Mouse (Mus musculus) forebrain, postnatal 0 days (tissue): ENCODE data around the gene Dvl1. TPM values are rescaled to one million over a fixed set of nuclear protein-coding genes. Genes with fewer than 3 reads are reported as not detected.

Experiments
- ATAC-seq: fragments of 200-750 bp; cut with Nextera tagmentation; 2 replicates; pipeline ENCODE4 v1.8.0; 2017; ENCODE audit warnings: mild to moderate bottlenecking, moderate library complexity
- DNase-seq: peaks from one replicate; pipeline ENCODE4 v3.0.0-alpha.2; 2015
- H3K27ac ChIP-seq: fragments of 300-500 bp; sonication (generic); 2 replicates; pipeline ENCODE4 v1.5.1; 2014; ENCODE audit warnings: low read depth, mild to moderate bottlenecking, antibody characterized with exemption, low read length, moderate library complexity, mixed read lengths
- H3K27me3 ChIP-seq: fragments of 300-500 bp; sonication (generic); 2 replicates; pipeline ENCODE4 v1.6.1; 2014; ENCODE audit warnings: mild to moderate bottlenecking, low read length, mixed read lengths; ENCODE audit not compliant: insufficient read depth
- H3K36me3 ChIP-seq: fragments of 300-500 bp; sonication (generic); 2 replicates; pipeline ENCODE4 v1.6.1; 2014; ENCODE audit warnings: mild to moderate bottlenecking, moderate library complexity; ENCODE audit not compliant: insufficient read depth
- H3K4me1 ChIP-seq: fragments of 300-500 bp; sonication (generic); 2 replicates; pipeline ENCODE4 v1.6.1; 2014; ENCODE audit warnings: antibody characterized with exemption; ENCODE audit not compliant: insufficient read depth
- H3K4me2 ChIP-seq: fragments of 300-500 bp; sonication (generic); 2 replicates; pipeline ENCODE4 v1.6.1; 2014; ENCODE audit warnings: low read depth, mild to moderate bottlenecking, moderate library complexity
- H3K4me3 ChIP-seq: fragments of 300-500 bp; sonication (generic); 2 replicates; pipeline ENCODE4 v1.5.1; 2014; ENCODE audit warnings: low read depth, low read length, mixed read lengths
- H3K9ac ChIP-seq: fragments of 300-500 bp; sonication (generic); 2 replicates; pipeline ENCODE4 v1.6.1; 2014; ENCODE audit warnings: mild to moderate bottlenecking
- H3K9me3 ChIP-seq: fragments of 300-500 bp; sonication (generic); 2 replicates; pipeline ENCODE4 v1.6.1; 2016; ENCODE audit warnings: low read length
- CTCF ChIP-seq: sonication (generic); IDR thresholded peaks from 2 replicates; pipeline ENCODE4 v1.5.1; 2016; ENCODE audit warnings: antibody characterized with exemption, control low read depth, low read depth
- WGBS: fragments of 180-500 bp; shearing (Covaris S2); extraction: QIAGEN DNeasy Blood & Tissue Kit; methylation state at CpG from one replicate; pipeline ENCODE4 v1.1.7; 2014; 5-methylcytosine and 5-hydroxymethylcytosine counted together
- polyA plus RNA-seq: library from polyadenylated mRNA; unstranded; fragments of >200 nt; fragmentation: Nextera tagmentation; extraction: Ambion mirVana; gene quantifications from 2 replicates; pipeline ENCODE4 v1.2.1, GENCODE M21; 2015
- total RNA-seq: library from RNA; depleted of rRNA; stranded (reverse); fragments of >200 nt; gene quantifications from 2 replicates; pipeline ENCODE4 v1.2.3, GENCODE M21; 2014

The Dvl1 gene
- total and polyA plus RNA-seq, 2 experiments from 2014 or later: 16.3 to 118 TPM

DNA sequence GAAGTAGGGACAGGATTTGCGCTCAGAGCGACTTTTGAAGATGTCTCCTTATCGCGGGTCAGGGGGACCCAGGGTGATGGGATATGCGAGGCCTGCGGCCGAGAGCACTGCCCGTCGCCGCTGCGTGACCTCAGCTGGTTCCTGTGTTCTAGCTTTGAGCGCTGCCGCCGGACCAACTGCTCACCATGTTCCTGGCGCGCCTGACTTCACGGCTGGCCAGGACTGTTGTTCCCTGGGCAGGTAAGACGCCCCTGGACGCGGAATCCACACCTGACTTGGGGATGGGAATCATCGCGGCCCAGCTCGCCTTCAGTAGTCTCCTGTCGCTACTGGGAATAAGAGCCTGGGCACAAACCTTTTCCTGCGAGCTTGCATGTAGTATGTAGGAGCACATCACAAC, 15.4 kb upstream of the Dvl1 start:
- H3K27me3 ChIP-seq: no peaks in the 10 kb centered on the region
- H3K4me3 ChIP-seq: peak overlapping the region; percentile 71
- H3K27ac ChIP-seq: peak overlapping the region; percentile 86
- 0 out of 2 replicates have a peak, but pooled peaks cover 8% of the 10 kb centered on the region for H3K4me1 ChIP-seq
- no peak for DNase-seq
- 3% methylated on average over 25 of the region's 25 CpGs for WGBS
- no peak; the same call in 1 of the 2 replicates for ATAC-seq
- H3K4me2 ChIP-seq: peak overlapping the region; percentile 81
- peak overlapping the region; percentile 69 for H3K9ac ChIP-seq
- H3K9me3 ChIP-seq: no peaks in the 10 kb centered on the region
- H3K36me3 ChIP-seq: peaks cover 10% of the 10 kb centered on the region
- TF ChIP-seq CTCF: no peak

DNA sequence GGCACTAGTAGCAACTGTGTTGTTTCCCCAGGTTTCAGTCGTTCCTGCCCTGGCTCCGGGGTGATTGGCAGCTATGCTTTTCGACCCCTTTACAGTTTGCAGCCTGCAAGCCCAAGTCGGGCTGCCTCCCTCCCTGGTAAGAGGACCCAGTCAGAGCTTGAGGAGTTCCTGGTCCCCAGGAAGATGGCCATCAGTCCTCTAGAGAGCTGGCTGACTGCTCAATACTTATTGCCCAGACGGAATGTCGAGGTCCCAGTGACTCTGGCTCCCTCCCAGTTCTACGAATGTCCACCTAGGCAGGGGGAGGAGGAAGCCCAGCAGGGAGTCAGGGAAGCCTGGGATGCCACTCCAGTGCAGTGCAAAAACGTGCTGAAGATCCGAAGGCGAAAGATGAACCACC, 14.9 kb upstream of the Dvl1 start:
- Histone ChIP-seq H3K4me1 (0 out of 2 replicates have a peak, but pooled peaks cover 8% of the 10 kb centered on the region), H3K4me2 (peak overlapping the region; percentile 81), H3K36me3 (peaks cover 7% of the 10 kb centered on the region; the same call in 1 of the 2 replicates), H3K27me3 (no peaks in the 10 kb centered on the region), H3K9me3 (no peaks in the 10 kb centered on the region), H3K4me3 (peak overlapping the region; percentile 71), H3K27ac (no peak overlapping the region), H3K9ac (peak overlapping the region; percentile 69)
- no peak for ATAC-seq
- 55% methylated on average over 10 of the region's 10 CpGs for WGBS
- no peak for DNase-seq
- no peak for TF ChIP-seq CTCF

DNA sequence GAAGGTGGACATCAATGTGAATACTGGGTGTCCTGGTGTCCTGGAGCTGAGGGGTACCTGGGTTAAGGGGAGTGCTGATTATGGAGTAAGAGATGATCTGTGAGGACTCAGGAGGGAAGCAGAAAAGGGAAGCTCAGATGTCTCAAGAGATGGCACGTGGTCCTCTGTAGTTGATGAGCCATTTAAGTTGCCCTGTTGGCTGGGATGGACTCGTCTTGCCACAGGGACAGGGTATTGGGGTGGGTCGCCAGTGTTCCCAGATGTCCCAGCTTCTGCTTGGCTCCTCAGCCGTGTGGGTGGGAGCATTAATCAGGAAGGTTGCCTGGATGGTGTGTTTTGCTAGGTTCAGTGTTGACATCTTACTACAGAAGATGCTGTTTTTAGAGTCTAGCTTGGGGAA, 14.0 kb upstream of the Dvl1 start:
- Histone ChIP-seq H3K4me3 (no peak overlapping the region), H3K27ac (no peak overlapping the region), H3K4me1 (0 out of 2 replicates have a peak, but pooled peaks cover 8% of the 10 kb centered on the region), H3K9me3 (no peaks in the 10 kb centered on the region), H3K36me3 (peaks cover 7% of the 10 kb centered on the region; the same call in 1 of the 2 replicates), H3K4me2 (no peak overlapping the region), H3K27me3 (no peaks in the 10 kb centered on the region), H3K9ac (no peak overlapping the region)
- ATAC-seq: no peak
- TF ChIP-seq CTCF: no peak
- DNase-seq: no peak
- 87% methylated on average over 4 of the region's 4 CpGs for WGBS

DNA sequence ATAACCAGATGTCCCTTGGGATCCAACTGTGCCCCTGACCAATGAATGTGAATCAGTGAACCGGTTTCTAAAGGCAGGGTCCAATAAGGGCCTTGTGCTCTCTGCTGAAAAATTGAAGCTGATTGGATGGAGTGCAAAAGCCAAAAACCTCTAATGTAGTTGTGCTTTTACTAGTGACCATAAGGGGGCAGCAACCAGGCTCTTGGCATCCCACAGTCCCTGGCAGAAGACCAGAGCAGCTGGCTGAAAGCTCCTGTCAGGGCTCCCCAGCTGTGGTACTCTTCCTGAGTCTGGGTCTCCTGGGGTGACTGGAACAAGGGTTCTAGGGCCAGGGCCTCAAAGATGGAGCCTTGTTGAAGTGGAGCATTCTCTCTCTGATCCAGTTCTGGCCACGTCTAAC, 13.4 kb upstream of the Dvl1 start:
- Histone ChIP-seq H3K9ac (no peak overlapping the region), H3K36me3 (peaks cover 7% of the 10 kb centered on the region; the same call in 1 of the 2 replicates), H3K27me3 (no peaks in the 10 kb centered on the region), H3K9me3 (no peaks in the 10 kb centered on the region), H3K4me3 (no peak overlapping the region), H3K4me1 (0 out of 2 replicates have a peak, but pooled peaks cover 8% of the 10 kb centered on the region), H3K4me2 (no peak overlapping the region), H3K27ac (peak overlapping the region; percentile 15; the same call in 1 of the 2 replicates)
- TF ChIP-seq CTCF: peak; percentile 69
- DNase-seq (peak; percentile 79), ATAC-seq (peak; percentile 6)
- WGBS: 35% methylated on average over 2 of the region's 2 CpGs

DNA sequence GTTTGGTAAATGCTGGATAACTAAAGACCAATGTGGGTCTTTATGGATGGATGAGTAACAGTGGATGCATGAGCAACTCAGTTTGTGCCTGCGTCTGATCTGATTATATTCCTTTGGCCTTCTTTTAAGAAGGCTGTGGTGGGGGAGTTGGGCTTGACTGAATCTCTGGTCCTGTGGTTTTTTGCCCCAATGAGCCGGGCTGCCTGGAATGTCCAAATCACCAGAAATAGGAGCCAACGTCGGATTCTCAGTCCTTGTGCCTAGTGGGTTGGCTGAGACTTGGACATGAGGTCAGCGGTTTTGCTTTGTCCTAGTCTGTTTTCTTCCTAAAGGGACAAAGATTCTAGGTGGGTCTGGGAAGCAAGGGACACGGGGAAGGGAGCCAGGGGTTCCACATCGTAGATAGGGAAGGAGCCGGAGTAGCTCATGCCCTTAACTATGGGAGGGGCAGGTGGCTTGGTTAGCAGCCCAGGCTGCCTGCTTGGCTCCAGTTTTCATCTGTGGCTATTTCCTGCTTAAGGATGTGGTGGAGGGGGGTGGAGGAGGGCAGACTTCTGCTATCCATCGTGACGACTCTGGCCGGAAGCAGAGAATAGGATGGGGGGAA, 9.7 kb upstream of the Dvl1 start:
- Histone ChIP-seq H3K4me3 (no peak overlapping the region), H3K9ac (no peak overlapping the region), H3K9me3 (no peaks in the 10 kb centered on the region), H3K27ac (no peak overlapping the region), H3K27me3 (no peaks in the 10 kb centered on the region), H3K36me3 (peaks cover 9% of the 10 kb centered on the region; the same call in 1 of the 2 replicates), H3K4me2 (no peak overlapping the region), H3K4me1 (0 out of 2 replicates have a peak, but pooled peaks cover 2% of the 10 kb centered on the region)
- ATAC-seq: no peak
- DNase-seq: no peak
- WGBS: 80% methylated on average over 11 of the region's 11 CpGs
- no peak for TF ChIP-seq CTCF

DNA sequence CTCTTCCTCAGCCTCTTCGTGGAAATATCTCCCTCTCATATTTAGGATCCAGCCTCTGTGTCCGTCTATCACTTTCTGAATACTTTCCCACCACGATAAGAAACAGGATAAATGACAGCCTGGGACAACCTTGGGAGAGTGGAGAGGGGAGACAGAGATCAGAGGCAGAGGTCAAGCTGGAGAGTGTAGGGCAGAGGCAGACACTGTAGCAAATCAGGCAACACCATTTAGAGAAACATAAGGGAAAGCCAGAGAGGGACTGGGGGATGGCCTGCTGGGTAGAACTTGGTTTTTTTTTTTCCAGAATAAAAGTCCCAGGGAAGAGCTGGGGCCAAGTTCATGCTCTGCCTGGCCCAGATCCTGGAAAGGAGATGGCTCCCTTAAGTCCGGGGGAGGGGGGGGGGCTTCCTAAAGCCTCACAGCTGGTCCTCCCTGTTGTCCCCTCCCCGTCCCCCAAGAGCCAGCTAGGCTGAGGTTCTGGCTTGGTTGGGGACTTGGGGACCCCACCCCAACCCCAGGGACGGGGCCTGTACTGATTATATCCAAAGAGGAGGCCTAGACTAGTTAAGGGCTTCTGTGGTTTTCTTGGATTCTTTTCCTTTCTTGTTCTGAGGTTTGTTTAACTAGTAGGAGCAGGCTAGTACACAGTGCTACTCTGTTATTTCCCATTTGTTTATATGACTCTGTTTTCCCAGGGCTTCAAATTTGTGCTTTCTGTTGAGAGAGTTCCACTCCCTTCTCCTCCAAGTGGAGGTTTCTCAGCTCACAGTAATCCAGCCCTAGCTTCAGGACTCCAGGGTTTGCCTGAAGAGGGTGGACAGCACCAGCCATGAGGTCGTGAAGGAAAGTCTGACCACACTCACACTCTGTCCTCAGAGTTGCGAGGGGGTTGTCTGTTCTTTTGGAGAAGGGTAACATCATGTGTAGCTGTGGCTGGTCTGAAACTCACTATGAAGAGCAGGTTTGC, 8.7 kb upstream of the Dvl1 start:
- no peak overlapping the region for H3K4me3 ChIP-seq
- H3K4me2 ChIP-seq: no peak overlapping the region
- 0 out of 2 replicates have a peak, but pooled peaks cover 4% of the 10 kb centered on the region for H3K36me3 ChIP-seq
- H3K9ac ChIP-seq: no peak overlapping the region
- no peak for DNase-seq
- 59% methylated on average over 8 of the region's 8 CpGs for whole genome bisulfite sequencing
- no peaks in the 10 kb centered on the region for H3K4me1 ChIP-seq
- H3K27ac ChIP-seq: 0 out of 2 replicates have a peak overlapping the region, but pooled peaks have one; percentile 15
- no peaks in the 10 kb centered on the region for H3K9me3 ChIP-seq
- no peak for ATAC-seq
- TF ChIP-seq CTCF: no peak
- no peaks in the 10 kb centered on the region for H3K27me3 ChIP-seq
